Mouse (Mus musculus): ENCODE data around the gene Ccnb1ip1. TPM values are rescaled to one million over a fixed set of nuclear protein-coding genes. Genes with fewer than 3 reads are reported as not detected.
"Not testable (repeated sequence)": the region's sequence is repeated elsewhere in the genome, so short reads cannot be mapped to it uniquely, and the experiment has no call there.

Ccnb1ip1 gene
- polyA plus RNA-seq, 1 experiment, result not detected

GRCm38 (mm10) chr14:50824219-50824618, 16.7 kb upstream of the Ccnb1ip1 start:
- Histone ChIP-seq H3K27me3 (ENCODE audit: control insufficient read depth, insufficient read depth, low read length) (no peaks in the 10 kb centered on the region), H3K36me3 (ENCODE audit: control insufficient read depth, insufficient read depth, low read length) (peaks cover 82% of the 10 kb centered on the region), H3K4me3 (ENCODE audit: low read depth, low read length) (0 out of 2 replicates have a peak overlapping the region, but pooled peaks have one; percentile 9), H3K4me1 (ENCODE audit: control insufficient read depth, insufficient read depth, insufficient read length, low read length) (no peaks in the 10 kb centered on the region), H3K27ac (ENCODE audit: insufficient read depth, low read depth, low read length) (peak overlapping the region; percentile 37; the same call in 1 of the 2 replicates)
- TF ChIP-seq POLR2A (IDR thresholded peaks at IDR 0.05; ENCODE audit: low read depth, low read length), result no peak
- TF ChIP-seq CTCF (IDR thresholded peaks at IDR 0.05; ENCODE audit: extremely low read depth, insufficient read length, insufficient replicate concordance, low read depth, low read length), result no peak
- WGBS, result 73% methylated on average over 9 of the region's 9 CpGs

DNA sequence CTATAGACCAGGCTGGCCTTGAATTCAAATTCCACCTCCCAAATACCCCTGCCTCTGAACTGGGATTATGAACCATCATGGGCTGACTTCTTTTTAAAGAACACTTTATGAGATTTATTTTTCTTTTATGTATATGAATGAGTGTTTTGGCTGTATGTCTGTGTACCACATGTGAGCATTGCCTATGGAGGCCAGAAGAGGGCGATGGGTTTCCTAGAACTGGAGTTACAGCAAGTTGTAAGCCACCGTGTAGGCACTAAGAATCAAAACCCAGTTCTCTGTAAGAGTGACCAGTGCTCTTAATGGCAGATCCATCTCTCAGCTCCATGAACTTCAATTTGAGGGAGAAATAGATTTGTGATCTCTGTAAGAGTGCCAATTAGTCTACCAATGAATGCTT, 15.7 kb upstream of the Ccnb1ip1 start:
- TF ChIP-seq POLR2A (IDR thresholded peaks at IDR 0.05; ENCODE audit: low read depth, low read length), result no peak
- no peak for TF ChIP-seq CTCF (IDR thresholded peaks at IDR 0.05; ENCODE audit: extremely low read depth, insufficient read length, insufficient replicate concordance, low read depth, low read length)
- no peak overlapping the region for H3K27ac ChIP-seq (ENCODE audit: insufficient read depth, low read depth, low read length)
- no peaks in the 10 kb centered on the region for H3K4me1 ChIP-seq (ENCODE audit: control insufficient read depth, insufficient read depth, insufficient read length, low read length)
- 83% methylated on average over 2 of the region's 2 CpGs for WGBS
- no peak overlapping the region for H3K4me3 ChIP-seq (ENCODE audit: low read depth, low read length)
- peaks cover 76% of the 10 kb centered on the region for H3K36me3 ChIP-seq (ENCODE audit: control insufficient read depth, insufficient read depth, low read length)
- H3K27me3 ChIP-seq (ENCODE audit: control insufficient read depth, insufficient read depth, low read length), result no peaks in the 10 kb centered on the region

GRCm38 (mm10) chr14:50813060-50813459, 5.5 kb upstream of the Ccnb1ip1 start:
- peaks cover 7% of the 10 kb centered on the region; the same call in 1 of the 2 replicates for H3K4me1 ChIP-seq (ENCODE audit: control insufficient read depth, insufficient read depth, insufficient read length, low read length)
- peaks cover 43% of the 10 kb centered on the region for H3K36me3 ChIP-seq (ENCODE audit: control insufficient read depth, insufficient read depth, low read length)
- H3K27ac ChIP-seq (ENCODE audit: insufficient read depth, low read depth, low read length), result peak overlapping the region; percentile 97
- TF ChIP-seq CTCF (IDR thresholded peaks at IDR 0.05; ENCODE audit: extremely low read depth, insufficient read length, insufficient replicate concordance, low read depth, low read length) (no peak), POLR2A (IDR thresholded peaks at IDR 0.05; ENCODE audit: low read depth, low read length) (no peak)
- WGBS, result 23% methylated on average over 2 of the region's 2 CpGs
- H3K27me3 ChIP-seq (ENCODE audit: control insufficient read depth, insufficient read depth, low read length), result no peaks in the 10 kb centered on the region
- H3K4me3 ChIP-seq (ENCODE audit: low read depth, low read length), result no peak overlapping the region

- 80% methylated on average over 5 of the region's 5 CpGs for WGBS
- not testable (repeated sequence) for H3K4me3 ChIP-seq (ENCODE audit: low read depth, low read length); H3K27me3 ChIP-seq (ENCODE audit: control insufficient read depth, insufficient read depth, low read length); H3K4me1 ChIP-seq (ENCODE audit: control insufficient read depth, insufficient read depth, insufficient read length, low read length); H3K36me3 ChIP-seq (ENCODE audit: control insufficient read depth, insufficient read depth, low read length); H3K27ac ChIP-seq (ENCODE audit: insufficient read depth, low read depth, low read length)
Measured at GRCm38 (mm10) chr14:50806469-50806868, 1.1 kb downstream of the Ccnb1ip1 start.

DNA sequence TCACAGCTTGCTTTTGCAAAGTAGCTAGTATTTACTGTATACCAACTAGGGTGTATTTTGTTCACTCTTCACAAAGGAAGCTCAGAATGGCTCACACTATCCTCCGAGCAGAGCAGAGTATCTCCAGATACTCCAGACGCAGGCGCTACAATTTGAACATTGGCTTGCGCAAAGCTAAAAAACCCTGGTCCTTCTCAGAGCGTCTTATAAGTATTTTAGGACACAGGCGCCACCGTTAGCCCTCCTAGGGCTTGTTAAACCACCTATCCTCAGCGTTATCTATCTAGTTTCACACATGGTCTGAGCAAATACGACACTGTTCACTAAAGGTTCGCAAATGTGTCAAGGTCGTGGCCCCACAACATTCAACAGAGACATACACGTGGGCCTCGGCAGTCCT, 2.8 kb downstream of the Ccnb1ip1 start:
- H3K27ac ChIP-seq (ENCODE audit: insufficient read depth, low read depth, low read length), result no peak overlapping the region
- H3K36me3 ChIP-seq (ENCODE audit: control insufficient read depth, insufficient read depth, low read length), result no peaks in the 10 kb centered on the region
- peaks cover 5% of the 10 kb centered on the region; the same call in 1 of the 2 replicates for H3K4me1 ChIP-seq (ENCODE audit: control insufficient read depth, insufficient read depth, insufficient read length, low read length)
- no peak overlapping the region for H3K4me3 ChIP-seq (ENCODE audit: low read depth, low read length)
- 69% methylated on average over 13 of the region's 13 CpGs for WGBS
- H3K27me3 ChIP-seq (ENCODE audit: control insufficient read depth, insufficient read depth, low read length), result no peaks in the 10 kb centered on the region
- TF ChIP-seq POLR2A (IDR thresholded peaks at IDR 0.05; ENCODE audit: low read depth, low read length) (no peak), CTCF (IDR thresholded peaks at IDR 0.05; ENCODE audit: extremely low read depth, insufficient read length, insufficient replicate concordance, low read depth, low read length) (no peak)

GRCm38 (mm10) chr14:50802843-50803562, 4.5 kb downstream of the Ccnb1ip1 start:
- Histone ChIP-seq H3K27ac (ENCODE audit: insufficient read depth, low read depth, low read length) (no peak overlapping the region), H3K36me3 (ENCODE audit: control insufficient read depth, insufficient read depth, low read length) (no peaks in the 10 kb centered on the region), H3K4me1 (ENCODE audit: control insufficient read depth, insufficient read depth, insufficient read length, low read length) (0 out of 2 replicates have a peak, but pooled peaks cover 2% of the 10 kb centered on the region), H3K4me3 (ENCODE audit: low read depth, low read length) (no peak overlapping the region), H3K27me3 (ENCODE audit: control insufficient read depth, insufficient read depth, low read length) (no peaks in the 10 kb centered on the region)
- WGBS, result 63% methylated on average over 4 of the region's 4 CpGs
- TF ChIP-seq POLR2A (IDR thresholded peaks at IDR 0.05; ENCODE audit: low read depth, low read length) (no peak), CTCF (IDR thresholded peaks at IDR 0.05; ENCODE audit: extremely low read depth, insufficient read length, insufficient replicate concordance, low read depth, low read length) (no peak)

- WGBS, result 82% methylated on average over 6 of the region's 6 CpGs
- H3K36me3 ChIP-seq (ENCODE audit: control insufficient read depth, insufficient read depth, low read length), result no peaks in the 10 kb centered on the region
- TF ChIP-seq CTCF (IDR thresholded peaks at IDR 0.05; ENCODE audit: extremely low read depth, insufficient read length, insufficient replicate concordance, low read depth, low read length) (no peak), POLR2A (IDR thresholded peaks at IDR 0.05; ENCODE audit: low read depth, low read length) (no peak)
Measured at GRCm38 (mm10) chr14:50802441-50802840, 5.1 kb downstream of the Ccnb1ip1 start.

More at GRCm38 (mm10) chr14:50802441-50802840, 5.1 kb downstream of the Ccnb1ip1 start:
- no peak overlapping the region for H3K4me3 ChIP-seq (ENCODE audit: low read depth, low read length)
- H3K27ac ChIP-seq (ENCODE audit: insufficient read depth, low read depth, low read length), result no peak overlapping the region
- 0 out of 2 replicates have a peak, but pooled peaks cover 2% of the 10 kb centered on the region for H3K4me1 ChIP-seq (ENCODE audit: control insufficient read depth, insufficient read depth, insufficient read length, low read length)
- no peaks in the 10 kb centered on the region for H3K27me3 ChIP-seq (ENCODE audit: control insufficient read depth, insufficient read depth, low read length)
